Comparison of ENCODE assay signal across 17 mouse cellular contexts in genomic region chr2:131086667-131087390, GRCm38 (mm10). TPM values are rescaled to one million over a fixed set of nuclear protein-coding genes. Genes with fewer than 3 reads are reported as not detected.
DNase-seq lines count a peak whose midpoint lies in the region; ATAC-seq and TF ChIP-seq lines count a peak whose summit lies in the region.
"Had no signal": no experiment of that assay in that cellular context is flagged by ENCODE, and none has a peak within 500 bp of the region (broad histone marks: within the 10 kb centered on the region; RNA-seq: fewer than 3 reads in every experiment).

Gene Siglec1 (minus strand): TSS chr2:131086765.

- TF ChIP-seq CTCF in hindbrain, postnatal 0 days (IDR thresholded peaks at IDR 0.05; ENCODE audit: low read depth) = no peak

- WGBS in hindbrain, postnatal 0 days = 84% methylated on average over 11 of the region's 11 CpGs

- peaks cover 52% of the 10 kb centered on the region for H3K27me3 ChIP-seq in megakaryocyte, embryonic 14.5 days (replicated peaks)
- H3K27me3 ChIP-seq in hindbrain, postnatal 0 days (ENCODE audit: insufficient read depth, low read length) = no peaks in the 10 kb centered on the region
- H3K27me3 ChIP-seq: hindbrain, embryonic 12.5 days; midbrain, embryonic 13.5 days had no signal

- H3K36me3 ChIP-seq in megakaryocyte, embryonic 14.5 days (replicated peaks; ENCODE audit: low read length) = no peaks in the 10 kb centered on the region
- H3K36me3 ChIP-seq in hindbrain, postnatal 0 days (ENCODE audit: insufficient read depth, low read length) = no peaks in the 10 kb centered on the region
- H3K36me3 ChIP-seq: hindbrain, embryonic 12.5 days; limb, embryonic 10.5 days; midbrain, embryonic 13.5 days had no signal

- H3K9me3 ChIP-seq in megakaryocyte, embryonic 14.5 days = no peaks in the 10 kb centered on the region
- H3K9me3 ChIP-seq in hindbrain, postnatal 0 days (ENCODE audit: low read length) = no peaks in the 10 kb centered on the region
- H3K9me3 ChIP-seq: hindbrain, embryonic 12.5 days; limb, embryonic 10.5 days; midbrain, embryonic 13.5 days had no signal

- peaks cover 69% of the 10 kb centered on the region for H3K4me1 ChIP-seq in megakaryocyte, embryonic 14.5 days
- no peaks in the 10 kb centered on the region for H3K4me1 ChIP-seq in hindbrain, postnatal 0 days (ENCODE audit: insufficient read depth, low read length)
- H3K4me1 ChIP-seq: hindbrain, embryonic 12.5 days; midbrain, embryonic 13.5 days had no signal

- no peak within 1 kb of the TSS for H3K9ac ChIP-seq in hindbrain, postnatal 0 days (replicated peaks; ENCODE audit: low read length)
- H3K9ac ChIP-seq: hindbrain, embryonic 12.5 days; lung, embryonic 14.5 days; midbrain, embryonic 13.5 days had no signal

- no peak for ATAC-seq in hindbrain, postnatal 0 days
- ATAC-seq: intestine, embryonic 16.5 days; midbrain, embryonic 13.5 days had no signal

- intact Hi-C loops in heart, postnatal 36 days (cut with DNase I) = no loop called here

- H3K4me2 ChIP-seq in hindbrain, postnatal 0 days (ENCODE audit: low read depth, low read length) = no peak within 1 kb of the TSS
- H3K4me2 ChIP-seq: hindbrain, embryonic 12.5 days; lung, embryonic 14.5 days; midbrain, embryonic 13.5 days had no signal

- peak; percentile 93 for DNase-seq in heart, adult 11 months
- no peak for DNase-seq in heart, postnatal 36 days
- DNase-seq in lung, postnatal 25 days (ENCODE audit: low spot score) = peak; percentile 24
- DNase-seq in lung, postnatal 10 days = no peak
- no peak for DNase-seq in gonadal fat pad, adult 2 months (ENCODE audit: low read depth)
- DNase-seq in hindbrain, postnatal 0 days (ENCODE audit: low spot score) = no peak
- no peak for DNase-seq in adrenal gland, adult 2 months
- DNase-seq: cerebellum, adult 9-10 months; gastrocnemius, postnatal 14 days; kidney, postnatal 4 days; lung, embryonic 14.5 days; right cerebral cortex, adult 18-20 months had no signal

- H3K4me3 ChIP-seq in megakaryocyte, embryonic 14.5 days (replicated peaks) = peak within 1 kb of the TSS; percentile 66
- no peak within 1 kb of the TSS for H3K4me3 ChIP-seq in hindbrain, postnatal 0 days (ENCODE audit: low read length)
- H3K4me3 ChIP-seq: hindbrain, embryonic 12.5 days; limb, embryonic 10.5 days; midbrain, embryonic 13.5 days had no signal

- no peak within 1 kb of the TSS for H3K27ac ChIP-seq in hindbrain, postnatal 0 days
- H3K27ac ChIP-seq: hindbrain, embryonic 12.5 days; limb, embryonic 10.5 days; midbrain, embryonic 13.5 days had no signal

RNA-seq across cellular contexts. Expression of gene Siglec1, which starts in this region (rescaled TPM):
- 1 to 10 TPM; 1.9 to 4.6 TPM for total RNA-seq in heart, postnatal 36 days (2021)
- polyA plus RNA-seq in gonadal fat pad, adult 2 months (2012; rRNA removed) = 12.7 and 16.5 TPM in 2 replicates
- 7.1 and 11.8 TPM in 2 replicates for polyA plus RNA-seq in megakaryocyte, embryonic 14.5 days (2012; ENCODE audit: insufficient read depth, low replicate concordance)
- 0.75 and 0.99 TPM in 2 replicates for total RNA-seq in hindbrain, postnatal 0 days (2014; rRNA removed)
- polyA plus RNA-seq in hindbrain, postnatal 0 days (2015; fragmentation: Nextera tagmentation; extraction: Ambion mirVana) = 0.19 and 0.28 TPM in 2 replicates
- 1 to 10 TPM; 4.1 to 6.6 TPM for total RNA-seq in adrenal gland, adult 2 months (2021)
- polyA plus RNA-seq in adrenal gland, adult 2 months (2012; rRNA removed) = 17.9 and 19.8 TPM in 2 replicates

Comparison
In these comparisons a context has a peak if more than half of its experiments do, and no peak if none do; other contexts are left out.
1. DNase-seq: peak in heart, adult 11 months (single experiment) and lung, postnatal 25 days (single experiment); none in heart, postnatal 36 days (0 of 2), lung, postnatal 10 days (single experiment), gonadal fat pad, adult 2 months (single experiment), hindbrain, postnatal 0 days (single experiment) and adrenal gland, adult 2 months (single experiment).